Mouse (Mus musculus) intestine, embryonic 14.5 days (tissue): ENCODE data around the gene Krtap6-2. TPM values are rescaled to one million over a fixed set of nuclear protein-coding genes. Genes with fewer than 3 reads are reported as not detected.

Experiments
- ATAC-seq: fragments of 200-750 bp; cut with Nextera tagmentation; replicated peaks from 2 replicates; pipeline ENCODE4 v1.8.0; 2017; ENCODE audit warnings: low read depth, moderate number of reproducible peaks, moderate TSS enrichment, moderate library complexity; ENCODE audit not compliant: low FRiP score, low TSS enrichment
- DNase-seq: peaks from one replicate; pipeline ENCODE4 v3.0.0-alpha.2; 2018; ENCODE audit warnings: low spot score
- H3K27ac ChIP-seq: fragments of 300-500 bp; sonication (generic); 2 replicates; pipeline ENCODE4 v1.5.1; 2014; ENCODE audit warnings: low read depth, mild to moderate bottlenecking, control low read depth
- H3K27me3 ChIP-seq: fragments of 300-500 bp; sonication (generic); replicated peaks from 2 replicates; pipeline ENCODE4 v1.6.1; 2014; ENCODE audit warnings: low read length, control low read depth; ENCODE audit not compliant: control insufficient read depth, insufficient read depth
- H3K36me3 ChIP-seq: fragments of 300-500 bp; sonication (generic); 2 replicates; pipeline ENCODE4 v1.6.1; 2014; ENCODE audit warnings: low read length, control low read depth; ENCODE audit not compliant: control insufficient read depth, insufficient read depth
- H3K4me1 ChIP-seq: fragments of 300-500 bp; sonication (generic); replicated peaks from 2 replicates; pipeline ENCODE4 v1.6.1; 2014; ENCODE audit warnings: low read length, control low read depth, mixed read lengths; ENCODE audit not compliant: control insufficient read depth, insufficient read depth
- H3K4me2 ChIP-seq: fragments of 300-500 bp; sonication (generic); 2 replicates; pipeline ENCODE4 v1.6.1; 2014; ENCODE audit warnings: low read length
- H3K4me3 ChIP-seq: fragments of 300-500 bp; sonication (generic); 2 replicates; pipeline ENCODE4 v1.5.1; 2014; ENCODE audit warnings: low read depth, low read length, control low read depth, mixed read lengths
- H3K9ac ChIP-seq: fragments of 300-500 bp; sonication (generic); 2 replicates; pipeline ENCODE4 v1.6.1; 2014; ENCODE audit warnings: mild to moderate bottlenecking, low read length
- H3K9me3 ChIP-seq: fragments of 300-500 bp; sonication (generic); 2 replicates; pipeline ENCODE4 v1.6.1; 2016; ENCODE audit warnings: low read length, control low read depth; ENCODE audit not compliant: control insufficient read depth
- WGBS: fragments of 180-500 bp; shearing (Covaris S2); extraction: QIAGEN DNeasy Blood & Tissue Kit; methylation state at CpG from one replicate; pipeline ENCODE4 v1.1.7; 2014; 5-methylcytosine and 5-hydroxymethylcytosine counted together
- polyA plus RNA-seq: library from polyadenylated mRNA; unstranded; fragments of >200 nt; fragmentation: Nextera tagmentation; extraction: Ambion mirVana; gene quantifications from 2 replicates; pipeline ENCODE4 v1.2.1, GENCODE M21; 2014

Gene Krtap6-2
- polyA plus RNA-seq, result not detected in 2 replicates

GRCm38 (mm10) chr16:89420011-89420410 is at the start of gene Krtap6-2:
Gene Krtap6-2 (minus strand): TSS chr16:89420111.
- ATAC-seq, result no peak
- no peak within 1 kb of the TSS for H3K27ac ChIP-seq
- DNase-seq, result no peak
- no peak within 1 kb of the TSS for H3K4me2 ChIP-seq
- no peak within 1 kb of the TSS for H3K4me3 ChIP-seq
- no peaks in the 10 kb centered on the region for H3K36me3 ChIP-seq
- WGBS, result 88% methylated on average over 3 of the region's 3 CpGs
- H3K9me3 ChIP-seq, result no peaks in the 10 kb centered on the region
- H3K9ac ChIP-seq, result no peak within 1 kb of the TSS
- no peaks in the 10 kb centered on the region for H3K27me3 ChIP-seq
- H3K4me1 ChIP-seq, result no peaks in the 10 kb centered on the region

- Histone ChIP-seq H3K4me1 (no peaks in the 10 kb centered on the region), H3K36me3 (no peaks in the 10 kb centered on the region), H3K4me2 (no peak overlapping the region), H3K9me3 (no peaks in the 10 kb centered on the region), H3K27ac (no peak overlapping the region), H3K27me3 (no peaks in the 10 kb centered on the region), H3K9ac (no peak overlapping the region), H3K4me3 (no peak overlapping the region)
- DNase-seq (no peak), ATAC-seq (no peak)
- WGBS, result 64% methylated on average over 5 of the region's 5 CpGs
These were observed 41.3 kb upstream of the Krtap6-2 start for GRCm38 (mm10) chr16:89461189-89461588.

GRCm38 (mm10) chr16:89429586-89429985 is 9.7 kb upstream of the Krtap6-2 start:
- Histone ChIP-seq H3K4me2 (no peak overlapping the region), H3K9me3 (no peaks in the 10 kb centered on the region), H3K9ac (no peak overlapping the region), H3K27me3 (no peaks in the 10 kb centered on the region), H3K4me1 (no peaks in the 10 kb centered on the region), H3K27ac (no peak overlapping the region), H3K36me3 (no peaks in the 10 kb centered on the region), H3K4me3 (no peak overlapping the region)
- DNase-seq, result no peak
- WGBS, result 89% methylated on average over 2 of the region's 2 CpGs
- ATAC-seq, result no peak

- Histone ChIP-seq H3K4me1 (no peaks in the 10 kb centered on the region), H3K36me3 (no peaks in the 10 kb centered on the region), H3K9ac (no peak overlapping the region), H3K4me3 (no peak overlapping the region), H3K4me2 (no peak overlapping the region), H3K27ac (no peak overlapping the region), H3K27me3 (no peaks in the 10 kb centered on the region), H3K9me3 (no peaks in the 10 kb centered on the region)
- ATAC-seq, result no peak
- no peak for DNase-seq
- WGBS, result 84% methylated on average over 5 of the region's 5 CpGs
These were observed 5.4 kb upstream of the Krtap6-2 start for GRCm38 (mm10) chr16:89425310-89425709.

- Histone ChIP-seq H3K9ac (no peak overlapping the region), H3K4me1 (no peaks in the 10 kb centered on the region), H3K27ac (no peak overlapping the region), H3K4me2 (no peak overlapping the region), H3K27me3 (no peaks in the 10 kb centered on the region), H3K36me3 (no peaks in the 10 kb centered on the region), H3K4me3 (no peak overlapping the region), H3K9me3 (no peaks in the 10 kb centered on the region)
- WGBS, result 88% methylated on average over 3 of the region's 3 CpGs
- ATAC-seq, result no peak
- DNase-seq, result no peak
These were observed 3.6 kb downstream of the Krtap6-2 start for GRCm38 (mm10) chr16:89416311-89416710.

- Histone ChIP-seq H3K27me3 (no peaks in the 10 kb centered on the region), H3K27ac (no peak overlapping the region), H3K4me1 (no peaks in the 10 kb centered on the region), H3K9ac (no peak overlapping the region), H3K36me3 (no peaks in the 10 kb centered on the region), H3K9me3 (no peaks in the 10 kb centered on the region), H3K4me3 (no peak overlapping the region), H3K4me2 (no peak overlapping the region)
- DNase-seq (no peak), ATAC-seq (no peak)
- WGBS, result 77% methylated on average over 5 of the region's 5 CpGs
These were observed 9.4 kb downstream of the Krtap6-2 start for GRCm38 (mm10) chr16:89410345-89411068.

- Histone ChIP-seq H3K9me3 (no peaks in the 10 kb centered on the region), H3K4me3 (no peak within 1 kb of the TSS), H3K4me1 (no peaks in the 10 kb centered on the region), H3K27ac (no peak within 1 kb of the TSS), H3K27me3 (no peaks in the 10 kb centered on the region), H3K9ac (no peak within 1 kb of the TSS), H3K4me2 (no peak within 1 kb of the TSS), H3K36me3 (no peaks in the 10 kb centered on the region)
- 76% methylated on average over 2 of the region's 2 CpGs for WGBS
- ATAC-seq (no peak), DNase-seq (no peak)
These were observed 16.1 kb downstream of the Krtap6-2 start, which contains the start of gene Krtap21-1 for GRCm38 (mm10) chr16:89403768-89404167. Gene Krtap21-1 (minus strand): TSS chr16:89403868.

- Histone ChIP-seq H3K9ac (no peak overlapping the region), H3K27ac (no peak overlapping the region), H3K4me3 (no peak overlapping the region), H3K9me3 (no peaks in the 10 kb centered on the region), H3K36me3 (no peaks in the 10 kb centered on the region), H3K4me1 (no peaks in the 10 kb centered on the region), H3K4me2 (no peak overlapping the region), H3K27me3 (no peaks in the 10 kb centered on the region)
- DNase-seq (no peak), ATAC-seq (no peak)
- 70% methylated on average over 2 of the region's 2 CpGs for WGBS
These were observed 47.0 kb downstream of the Krtap6-2 start for GRCm38 (mm10) chr16:89372734-89373461.
